Mouse (Mus musculus): ENCODE measurements at regions not wholly inside any gene's neighbourhood (a gene's known extent, or its start where the extent isn't known, plus 50 kb on each side); places are given as distances from the start of the nearest gene placed in this dataset.
"Not testable (repeated sequence)": the region's sequence is repeated elsewhere in the genome, so short reads cannot be mapped to it uniquely, and the experiment has no call there.

DNA sequence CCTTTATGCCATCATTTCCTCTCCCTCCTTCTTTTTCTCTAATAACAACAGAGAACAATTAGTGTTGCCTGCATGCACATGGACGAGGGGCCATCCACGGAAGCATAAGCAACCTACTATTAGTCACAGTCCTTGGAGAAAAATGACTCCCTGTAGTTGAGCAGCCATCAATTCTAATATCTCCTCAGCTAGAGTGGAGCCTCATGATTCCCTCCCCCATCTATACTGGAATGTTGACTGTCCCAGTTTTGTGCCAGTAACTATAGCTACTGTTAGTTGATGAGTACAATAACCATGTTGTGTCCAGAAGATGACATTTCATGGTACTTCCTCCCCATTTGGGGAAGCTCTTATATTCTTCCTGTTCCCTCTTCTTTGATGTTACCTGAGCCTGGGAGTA lies 64.3 kb upstream of the Rtn4 start:
- peak; percentile 57 for DNase-seq (ENCODE audit: inconsistent ontology term)

GRCm38 (mm10) chr11:29632486-29632885 lies 60.3 kb upstream of the Rtn4 start:
- peak; percentile 24 for DNase-seq (ENCODE audit: inconsistent ontology term)

DNA sequence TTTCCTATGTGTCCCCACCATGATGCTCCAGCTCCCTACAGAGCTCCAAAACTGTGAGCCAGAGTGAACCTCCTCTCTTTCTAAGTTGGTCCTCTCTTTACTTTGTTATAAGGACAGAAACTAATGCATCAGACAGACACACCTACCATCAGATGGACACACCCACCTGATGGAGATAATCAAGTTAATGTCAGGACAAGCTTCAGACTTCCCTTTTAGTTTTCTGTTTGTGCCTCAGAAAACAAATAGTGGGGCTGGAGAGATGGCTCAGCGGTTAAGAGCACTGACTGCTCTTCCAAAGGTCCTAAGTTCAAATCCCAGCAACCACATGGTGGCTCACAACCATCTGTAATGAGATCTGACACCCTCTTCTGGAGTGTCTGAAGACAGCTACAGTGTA lies 59.5 kb upstream of the Rtn4 start:
- DNase-seq (ENCODE audit: inconsistent ontology term): not testable (repeated sequence)

- DNase-seq (ENCODE audit: inconsistent ontology term): no peak
Observed at GRCm38 (mm10) chr11:29636759-29637200, 56.0 kb upstream of the Rtn4 start.

GRCm38 (mm10) chr11:29638093-29638669 lies 54.6 kb upstream of the Rtn4 start:
- DNase-seq (ENCODE audit: inconsistent ontology term): no peak

- DNase-seq (ENCODE audit: inconsistent ontology term): peak; percentile 68
Observed at GRCm38 (mm10) chr11:29638861-29639260, 53.9 kb upstream of the Rtn4 start.
